Mouse (Mus musculus): ENCODE data around the gene Vwa2. TPM values are rescaled to one million over a fixed set of nuclear protein-coding genes. Genes with fewer than 3 reads are reported as not detected.

Vwa2 gene
- total RNA-seq (2021) = not detected in 2 replicates
- long read RNA-seq, experiment 1 = 0 reads
- long read RNA-seq, experiment 2 = 0 reads

DNA sequence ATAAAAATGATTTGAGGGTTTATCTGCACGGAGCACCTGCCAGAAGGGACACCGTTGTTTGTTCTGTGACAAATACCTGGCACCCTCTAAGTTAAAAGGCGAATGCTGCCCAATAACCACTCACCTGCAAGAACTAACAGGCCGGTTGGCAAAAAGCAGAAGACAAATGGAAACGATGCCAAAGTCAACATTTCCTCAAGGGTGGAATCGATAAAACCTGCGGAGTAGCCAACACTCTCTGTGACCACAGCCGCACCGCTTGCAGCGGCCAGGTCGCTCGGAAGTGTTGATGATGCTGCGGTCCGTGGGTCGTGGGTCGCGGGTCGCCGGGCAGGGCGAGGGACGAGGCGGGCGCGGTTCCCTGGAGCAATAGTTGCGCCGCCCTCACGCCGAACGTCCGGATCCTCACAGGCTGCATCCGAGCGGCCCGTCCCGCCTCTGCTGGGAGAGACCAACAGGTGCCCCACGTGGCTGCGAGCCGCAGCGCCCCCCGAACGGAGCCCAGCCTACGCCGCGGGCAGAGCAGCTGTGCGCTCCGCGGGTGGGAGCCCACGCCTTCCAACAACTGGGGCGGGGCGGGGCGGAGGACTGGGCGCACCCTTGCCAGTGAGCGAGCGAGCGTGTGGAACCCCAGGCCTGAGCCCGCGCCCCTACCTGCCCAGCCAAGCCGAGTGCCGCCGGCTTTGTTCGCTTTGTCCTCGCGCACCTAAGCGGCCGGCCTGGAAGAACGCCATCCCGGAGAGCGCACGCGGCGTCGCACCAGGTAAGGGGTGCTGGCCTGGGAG is at the start of gene Vwa2:
Gene Vwa2, plus strand, starts transcription at position 434 of the 785 bp plus-strand sequence.
- peak; percentile 18 for DNase-seq

DNA sequence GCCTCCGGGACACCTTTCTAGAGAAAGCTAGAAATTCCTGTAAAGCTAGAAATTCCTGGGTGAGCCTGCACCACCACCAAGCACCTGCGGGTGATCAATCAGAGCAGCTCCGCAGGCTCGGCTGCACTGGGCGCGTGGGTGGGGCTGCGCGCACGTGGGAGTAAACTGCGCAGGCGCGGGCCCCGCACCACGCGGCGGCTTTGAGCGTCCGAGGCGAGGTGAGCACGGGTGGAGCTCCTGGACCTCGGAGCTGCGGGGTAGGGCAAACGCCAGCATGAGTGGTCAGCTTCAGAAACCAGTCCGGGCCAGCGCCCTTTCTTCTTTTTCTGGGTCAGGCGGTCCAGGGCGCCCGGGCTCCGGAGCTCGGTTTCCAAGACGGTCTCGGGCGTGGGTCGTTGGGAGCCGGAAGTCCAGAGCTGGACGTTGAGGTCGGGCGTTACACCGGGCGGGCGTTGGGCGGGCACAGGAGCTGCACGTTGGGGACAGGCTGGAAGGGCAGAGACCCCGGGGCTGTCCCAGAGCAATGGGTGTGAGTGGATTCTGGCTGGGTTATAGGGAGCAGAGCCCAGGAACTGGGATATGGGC is 47.9 kb upstream of the Vwa2 start, which contains the start of gene Tdrd1:
Gene Tdrd1, plus strand, starts transcription at position 163 of the 585 bp plus-strand sequence.
- DNase-seq = peak; percentile 7

DNA sequence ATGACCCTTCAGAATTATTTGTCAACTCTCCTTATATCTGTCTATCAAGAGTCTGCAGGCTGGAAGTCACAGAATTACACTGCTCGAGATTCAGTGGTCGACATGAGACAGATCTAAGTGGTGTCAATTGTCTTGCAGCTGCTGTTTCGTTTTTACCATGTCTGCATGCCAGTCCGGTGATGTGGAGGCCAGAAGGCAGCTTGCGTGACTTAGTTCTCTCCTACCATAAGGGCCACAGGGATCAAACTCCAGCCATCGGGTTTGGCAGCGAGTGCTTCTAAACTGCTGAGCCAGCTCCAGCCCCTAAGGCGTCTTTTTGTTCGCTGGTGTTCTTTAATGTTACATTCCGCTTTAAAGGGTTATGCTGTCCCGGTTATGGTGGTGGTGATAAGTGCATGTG is 45.7 kb upstream of the Vwa2 start:
- no peak for DNase-seq

DNA sequence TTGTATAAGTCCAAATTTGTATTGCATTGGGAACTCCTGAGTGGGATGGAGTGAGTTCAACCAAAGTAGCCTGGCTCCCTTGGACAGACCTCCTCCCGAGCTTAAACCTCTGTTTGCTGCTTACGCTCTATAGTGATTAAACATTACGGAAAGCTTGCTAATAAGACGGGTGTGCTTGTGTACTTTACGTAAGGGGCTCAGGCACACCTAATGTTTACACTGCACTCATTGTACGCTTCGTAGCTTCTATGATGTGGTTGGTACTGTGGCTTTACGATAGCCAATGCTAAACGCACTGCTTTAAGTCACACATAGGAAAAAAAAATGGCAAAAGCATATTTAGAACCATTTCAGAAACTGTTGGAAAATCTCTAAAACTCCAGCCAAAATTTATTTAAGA is 44.8 kb upstream of the Vwa2 start:
- no peak for DNase-seq

DNA sequence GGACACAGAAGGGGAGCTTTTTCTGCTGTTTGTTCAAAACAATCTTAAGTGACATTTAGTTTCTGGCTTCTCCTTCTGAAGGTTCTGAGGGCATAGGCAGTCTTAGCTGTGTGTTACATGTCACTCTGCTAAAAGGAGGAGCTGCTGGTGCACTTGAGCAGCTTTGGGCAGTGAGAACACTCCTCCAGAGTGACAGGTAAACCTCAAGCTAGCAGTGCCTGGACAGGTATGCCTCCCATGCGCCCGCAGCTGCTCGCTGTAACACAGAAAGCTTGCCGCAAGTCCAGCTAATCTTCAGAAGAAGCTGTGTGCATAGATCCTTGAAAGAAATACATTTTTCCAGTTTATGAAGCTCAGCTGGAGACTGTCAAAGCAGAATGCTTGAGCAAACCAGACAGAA is 43.9 kb upstream of the Vwa2 start:
- no peak for DNase-seq

DNA sequence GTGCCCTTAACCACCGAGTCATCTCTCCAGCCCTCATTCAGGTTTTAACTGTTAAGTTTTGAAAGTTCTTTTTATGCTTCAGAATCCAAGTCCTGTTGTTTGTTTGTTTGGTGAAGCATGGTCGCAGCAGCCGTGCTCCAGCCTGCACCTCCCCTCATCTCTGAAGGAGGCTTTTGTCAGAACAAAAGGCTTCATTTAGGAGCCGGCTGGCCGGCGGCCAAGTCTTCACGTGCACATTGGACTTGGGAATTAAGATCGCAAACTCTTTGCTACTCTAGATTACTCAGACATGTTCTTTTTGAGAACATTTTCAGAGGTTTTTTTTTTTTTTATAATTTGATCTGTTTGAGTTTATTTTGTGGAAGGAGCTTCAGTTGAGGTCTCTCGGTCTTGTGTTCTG is 38.7 kb upstream of the Vwa2 start:
- DNase-seq = no peak

DNA sequence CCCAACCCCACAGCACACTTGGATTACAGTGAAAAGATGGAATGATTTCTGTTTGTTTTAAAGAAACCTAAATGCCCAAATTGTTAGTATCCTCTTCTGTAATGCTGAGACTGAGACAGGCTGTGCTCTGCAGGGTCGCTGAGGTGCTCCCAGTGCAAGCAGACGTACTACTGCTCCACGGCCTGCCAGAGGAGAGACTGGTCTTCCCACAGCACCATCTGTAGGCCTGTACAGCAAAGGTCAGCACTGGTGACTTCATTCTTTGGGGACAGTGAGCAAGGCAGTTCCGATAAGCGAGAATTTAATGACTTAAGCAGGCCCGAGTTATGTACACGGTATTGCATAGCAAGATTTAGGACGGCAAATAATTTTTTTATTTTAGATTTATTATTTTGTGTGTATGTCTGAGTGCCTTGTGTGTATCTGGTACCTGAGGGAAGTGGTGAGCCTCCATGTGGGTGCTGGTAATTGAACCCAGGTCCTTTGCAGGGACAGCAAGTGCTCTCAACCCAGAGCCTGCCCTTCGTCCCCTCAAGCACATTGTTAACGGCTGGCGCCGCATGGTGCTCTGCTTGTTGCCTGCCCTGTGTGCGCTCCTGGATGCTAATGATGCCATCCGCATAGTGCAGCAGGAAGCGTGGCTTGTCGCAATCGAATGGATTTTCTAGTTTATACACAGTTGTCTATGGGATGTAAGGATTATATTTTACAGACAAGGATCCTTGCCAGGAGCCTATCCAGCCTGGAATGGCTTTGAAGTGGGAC is 34.9 kb upstream of the Vwa2 start:
- no peak for DNase-seq

DNA sequence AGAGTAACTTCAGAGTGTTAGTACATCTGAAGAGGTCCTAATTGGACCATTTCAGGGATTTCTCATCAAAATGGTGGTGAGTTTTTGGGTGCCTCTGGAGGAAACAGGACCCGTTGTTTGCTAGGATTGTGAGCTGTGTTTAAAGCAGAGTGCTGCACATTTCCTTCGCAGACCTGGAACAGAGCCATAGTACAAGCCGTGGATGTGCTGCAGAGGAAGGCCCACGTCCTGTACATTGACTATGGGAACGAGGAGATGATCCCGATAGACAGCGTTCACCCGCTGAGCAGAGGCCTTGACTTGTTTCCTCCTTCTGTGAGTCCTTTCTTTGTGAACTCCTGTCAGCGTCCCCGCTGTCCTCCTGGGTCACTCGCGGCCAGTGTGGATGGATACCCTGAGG is 31.1 kb upstream of the Vwa2 start:
- DNase-seq = no peak

DNA sequence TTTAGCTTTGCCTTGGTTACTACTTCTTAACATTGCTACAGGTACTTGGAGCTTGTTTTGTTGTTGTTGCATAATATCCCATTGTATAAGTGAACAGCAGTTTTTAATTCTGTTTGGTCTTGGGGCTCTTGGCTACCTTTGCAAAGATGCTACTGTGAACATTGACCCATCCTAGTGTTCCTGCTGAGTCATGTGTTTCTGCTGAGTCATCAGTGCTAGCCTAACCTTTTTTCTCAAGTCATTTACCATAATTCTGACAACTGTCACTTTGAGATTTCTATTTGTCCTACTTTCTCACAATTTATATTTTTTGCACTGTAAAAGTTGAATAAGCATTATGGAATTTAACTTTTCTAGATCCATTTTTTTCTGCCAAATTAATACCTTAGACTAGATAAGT is 21.5 kb upstream of the Vwa2 start:
- DNase-seq = no peak

DNA sequence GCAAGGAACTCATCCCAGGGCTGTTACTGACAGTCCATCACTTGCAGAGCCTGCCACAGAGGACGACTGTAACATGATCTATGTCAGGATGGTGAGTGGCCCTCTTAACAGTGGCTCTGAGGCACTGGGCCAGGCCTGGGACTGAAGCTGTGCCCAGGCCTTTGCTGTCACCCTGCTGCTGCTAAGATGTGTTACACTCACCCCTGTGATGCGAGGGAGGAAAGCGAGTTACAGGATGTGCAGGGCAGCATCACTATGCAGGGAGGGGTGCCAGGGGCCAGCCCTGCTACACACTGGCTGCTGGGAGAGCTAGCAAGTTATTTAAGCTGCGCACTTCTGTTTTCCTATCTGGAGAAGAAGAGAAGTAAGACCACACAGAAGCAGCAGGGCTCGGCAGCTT is 17.6 kb upstream of the Vwa2 start:
- no peak for DNase-seq

DNA sequence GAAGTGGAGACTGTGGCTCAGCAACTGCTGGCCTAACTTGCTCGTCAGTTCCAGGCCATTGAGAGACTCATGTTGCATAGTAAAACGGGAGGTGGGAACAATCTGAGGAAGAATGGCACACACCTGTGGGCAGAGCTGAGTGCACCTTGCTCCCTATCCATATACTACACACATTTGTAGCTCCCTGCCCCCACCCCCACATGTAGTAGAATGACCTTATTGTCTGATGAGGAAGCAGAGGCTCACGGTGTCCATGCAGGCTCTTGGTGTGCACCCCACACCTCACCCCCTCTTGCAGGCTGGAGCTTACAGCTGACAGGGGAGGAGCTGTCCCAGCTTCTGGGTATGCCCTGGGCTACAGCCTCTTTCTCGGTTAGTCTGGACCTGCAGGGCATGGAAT is 6.3 kb upstream of the Vwa2 start:
- DNase-seq = no peak

DNA sequence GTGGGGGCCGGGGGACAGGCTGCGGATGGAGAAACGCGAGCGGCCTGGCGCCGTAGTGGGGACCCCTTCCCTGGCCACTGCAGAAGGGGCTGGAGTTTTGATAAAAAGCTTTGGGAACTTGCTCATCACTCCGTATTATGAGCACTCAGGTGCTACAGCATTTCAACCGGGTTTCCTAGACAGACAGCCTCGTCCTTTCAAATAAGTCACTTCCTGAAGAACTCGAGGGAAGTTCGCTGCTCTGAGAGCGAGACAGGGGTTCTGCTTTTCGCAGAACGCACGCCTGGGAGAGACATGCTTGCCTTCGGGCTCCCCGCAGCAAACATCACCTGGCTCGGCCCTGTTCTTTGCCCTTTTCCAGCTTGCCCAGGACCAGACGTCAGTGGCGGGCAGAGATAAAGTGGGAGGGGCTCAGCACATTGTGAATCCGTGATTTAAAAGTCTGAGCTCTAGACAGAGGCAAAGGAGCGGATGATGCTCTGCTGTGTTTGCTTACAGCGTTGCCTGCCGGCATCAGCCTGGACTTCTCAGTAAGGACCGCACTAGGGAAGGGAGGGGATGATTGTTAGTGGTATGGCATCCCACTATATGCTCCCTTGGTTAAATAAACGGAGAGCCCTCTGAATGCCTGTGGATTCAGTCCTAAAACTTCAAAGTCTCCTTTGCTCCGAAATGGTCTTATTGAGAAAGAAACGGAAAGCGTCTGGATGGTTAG is 709 bp downstream of the Vwa2 start:
- DNase-seq = no peak

DNA sequence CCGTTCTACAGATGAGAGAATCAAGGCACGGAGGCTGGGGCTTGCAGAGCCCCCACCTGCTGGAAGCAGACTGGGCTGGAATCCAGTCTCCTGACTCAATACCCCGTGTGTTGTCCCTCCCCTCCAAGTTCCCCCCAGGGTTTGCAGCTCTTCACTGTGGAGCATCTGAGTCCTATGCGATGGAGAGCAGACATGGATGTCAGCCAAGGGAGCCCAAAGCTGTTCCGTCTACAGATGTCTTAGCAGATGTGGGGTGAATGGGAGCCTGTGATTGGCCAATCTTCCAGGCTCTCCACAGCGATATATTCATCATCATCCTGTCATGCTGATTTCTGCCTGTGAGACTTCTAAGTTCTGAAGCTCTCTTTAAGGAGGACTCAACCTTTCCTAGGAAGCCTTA is 3.3 kb downstream of the Vwa2 start:
- no peak for DNase-seq

DNA sequence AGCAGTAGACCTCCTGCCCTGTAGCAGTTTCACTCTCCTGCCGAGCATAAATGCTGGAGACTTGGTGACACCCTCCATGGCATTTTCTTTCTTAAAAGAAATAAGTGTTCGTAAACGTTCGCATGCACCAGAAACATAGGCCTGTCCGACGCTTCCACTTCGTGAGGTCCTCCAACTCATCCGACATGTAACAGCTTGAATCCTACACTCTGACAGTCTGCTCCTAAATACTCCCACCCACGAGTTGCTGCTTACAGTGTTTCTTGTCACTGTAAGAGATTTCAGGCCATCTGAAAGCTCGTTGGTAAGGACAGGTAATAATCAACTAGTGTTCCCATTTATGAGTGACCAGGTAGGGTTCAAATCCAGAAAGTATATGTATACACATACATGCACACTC is 13.8 kb downstream of the Vwa2 start:
- DNase-seq = no peak

DNA sequence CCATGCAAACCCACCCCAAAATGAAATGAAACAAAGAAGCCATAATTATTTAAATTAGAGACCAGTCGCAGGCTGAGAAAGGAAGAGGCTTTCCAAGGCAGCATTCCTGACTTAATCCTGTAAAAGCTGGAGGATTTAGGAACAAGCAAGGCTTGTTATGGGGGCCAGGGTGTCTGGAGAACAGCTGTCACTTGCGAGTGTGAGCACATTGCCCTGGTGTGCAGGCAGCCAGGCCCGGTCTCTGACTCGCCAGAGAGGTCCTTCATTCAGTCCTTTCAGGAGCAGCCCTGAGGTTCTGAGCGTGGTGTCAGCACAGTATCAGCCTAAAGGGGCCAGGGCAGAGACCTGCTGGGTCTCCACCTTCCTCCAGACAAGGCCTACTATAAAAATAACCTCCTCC is 14.6 kb downstream of the Vwa2 start:
- no peak for DNase-seq

DNA sequence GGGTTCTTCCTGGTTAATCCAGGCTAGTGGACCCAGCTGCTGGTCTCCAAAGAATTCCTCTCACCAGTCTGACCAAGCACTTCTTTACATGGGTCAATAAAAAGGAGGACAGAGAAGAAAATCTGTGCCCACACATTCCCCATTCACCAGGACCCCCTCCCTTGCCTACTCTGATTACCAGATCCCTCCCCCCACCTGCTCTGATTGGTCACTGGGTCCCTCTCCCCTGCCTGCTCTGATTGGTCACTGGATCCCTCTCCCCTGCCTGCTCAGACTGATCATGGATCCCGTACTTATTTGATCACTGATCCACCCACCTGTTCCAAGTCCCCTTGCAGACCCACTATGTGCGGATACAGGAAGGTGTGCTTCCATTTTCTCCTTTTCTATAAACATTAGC is 17.4 kb downstream of the Vwa2 start:
- no peak for DNase-seq

DNA sequence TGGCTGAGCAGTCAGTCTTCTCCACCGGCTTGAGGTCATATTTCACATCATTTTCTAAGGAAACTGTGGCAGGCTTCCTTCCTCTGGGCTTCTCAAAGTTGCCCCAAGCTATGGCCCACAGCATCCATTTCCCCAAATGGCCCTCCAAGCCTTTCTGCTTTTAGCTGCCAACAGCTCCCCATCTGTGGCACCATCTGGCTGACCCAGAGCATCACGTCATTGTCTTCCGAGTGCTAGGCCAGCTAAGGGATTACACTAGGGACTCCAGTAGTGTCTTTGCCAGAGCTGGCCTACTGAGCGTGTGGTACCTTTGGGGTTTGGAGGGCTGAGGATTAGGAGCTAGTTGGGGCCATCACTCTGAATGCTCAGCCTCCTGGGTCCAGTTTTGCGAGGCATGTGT is 18.5 kb downstream of the Vwa2 start:
- no peak for DNase-seq

DNA sequence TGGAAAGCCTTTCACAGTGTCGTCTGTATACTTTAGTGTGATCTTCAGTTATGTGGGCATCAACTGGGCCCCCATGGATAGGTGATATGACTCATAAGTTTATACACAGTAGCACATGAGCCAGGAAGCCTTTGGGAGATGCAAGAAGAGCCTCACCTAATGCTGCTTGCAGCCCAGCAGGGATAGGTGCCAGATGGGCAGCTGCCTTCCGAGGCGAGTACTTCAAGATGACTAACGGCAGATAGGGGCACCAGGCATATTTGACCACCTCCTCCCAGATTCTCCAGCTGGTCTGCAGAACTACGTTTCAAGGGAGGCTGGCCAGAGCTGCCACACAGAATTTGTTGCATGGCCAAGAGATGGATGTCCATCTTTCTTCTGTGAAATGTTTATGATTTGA is 19.3 kb downstream of the Vwa2 start:
- DNase-seq = no peak

DNA sequence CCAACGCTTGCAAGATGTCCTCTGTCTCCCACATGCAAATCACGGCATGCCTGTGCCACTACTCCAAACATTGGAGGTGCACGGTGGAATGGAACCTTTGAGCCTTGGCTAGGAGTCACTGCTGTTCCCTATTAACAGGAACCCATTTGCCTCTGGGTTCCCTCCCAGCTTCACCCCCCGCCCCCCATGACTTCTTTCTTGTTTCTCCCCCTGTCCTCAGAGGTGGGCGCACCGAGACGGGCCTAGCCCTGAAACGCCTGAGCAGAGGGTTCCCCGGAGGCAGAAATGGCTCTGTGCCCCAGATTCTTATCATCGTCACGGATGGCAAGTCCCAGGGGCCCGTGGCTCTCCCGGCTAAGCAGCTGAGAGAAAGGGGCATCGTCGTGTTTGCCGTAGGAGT is 23.6 kb downstream of the Vwa2 start:
- DNase-seq = no peak

DNA sequence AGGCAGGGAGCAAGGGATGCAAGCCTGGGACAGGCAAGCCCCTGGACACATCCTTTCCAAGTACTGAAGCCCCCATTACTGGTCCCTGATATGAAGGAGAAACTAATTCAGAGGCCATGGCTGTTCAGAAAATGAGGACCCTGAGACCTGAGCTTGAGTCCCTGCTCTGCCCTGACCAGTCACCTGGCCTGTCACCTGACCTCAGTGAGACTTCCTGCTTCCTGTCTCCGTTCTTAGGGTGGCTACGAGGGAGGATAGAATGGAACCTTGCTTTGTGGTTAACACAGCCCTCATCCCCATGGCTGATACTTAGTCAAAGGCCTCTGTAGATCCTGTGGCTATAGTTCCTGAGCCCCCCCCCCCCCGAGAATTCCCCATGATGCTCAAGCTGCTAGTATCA is 30.0 kb downstream of the Vwa2 start:
- no peak for DNase-seq

DNA sequence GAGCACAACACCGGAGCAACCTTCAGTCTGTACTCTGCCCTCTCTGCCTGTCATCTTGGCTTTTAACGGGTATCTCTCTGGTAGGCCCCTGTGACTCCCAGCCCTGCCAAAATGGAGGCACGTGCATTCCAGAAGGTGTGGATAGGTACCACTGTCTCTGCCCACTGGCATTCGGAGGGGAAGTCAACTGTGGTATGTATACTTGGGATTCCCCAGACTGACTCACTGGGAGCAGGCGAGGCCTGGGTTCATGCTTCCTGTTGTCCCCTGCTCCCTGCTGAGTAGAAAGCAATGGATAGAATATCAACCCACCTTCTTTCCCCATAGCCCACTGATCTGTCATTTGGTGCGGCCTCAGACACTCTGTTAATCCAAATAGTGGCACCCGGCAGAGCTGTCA is 31.3 kb downstream of the Vwa2 start:
- no peak for DNase-seq

DNA sequence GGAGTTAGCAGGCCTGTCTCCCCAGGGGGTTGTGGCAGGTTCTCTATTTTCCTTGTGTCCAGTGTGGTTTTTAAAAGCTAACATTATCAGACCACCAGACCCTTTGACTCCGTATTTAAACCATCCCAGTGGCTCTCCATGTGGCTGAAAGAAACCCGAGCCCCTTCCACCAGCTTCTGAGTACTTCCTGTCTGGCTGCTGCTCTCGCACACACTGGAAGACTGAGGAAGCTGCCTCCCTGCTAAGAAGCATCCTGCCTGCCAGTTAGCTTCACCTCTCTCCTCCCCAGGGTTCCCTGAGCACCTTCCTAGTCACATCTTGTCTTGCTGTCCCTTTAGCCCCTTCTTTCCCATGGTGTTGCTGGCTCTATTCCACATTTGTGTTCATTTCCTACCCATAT is 33.8 kb downstream of the Vwa2 start:
- no peak for DNase-seq

Data from adrenal gland, postnatal 14 days (tissue).